Mouse (Mus musculus) adrenal gland, adult 8-10 months (tissue): ENCODE results near the gene Atp7a. TPM values are rescaled to one million over a fixed set of nuclear protein-coding genes. Genes with fewer than 3 reads are reported as not detected.

ENCODE experiments used
- DNase-seq: peaks from one replicate; pipeline ENCODE4 v3.0.0; 2022
- total RNA-seq, 4 experiments: library from RNA; stranded (reverse); gene quantifications; 2 replicates each; pipeline ENCODE4 v1.2.4; 2022

The Atp7a gene
- total RNA-seq, 4 experiments from 2014 or later, result 38.9 to 47.4 (median 44.8) TPM

- DNase-seq, result peak; percentile 51
These were observed 144.2 kb downstream of the Atp7a start for GRCm38 (mm10) chrX:106171106-106171852.

GRCm38 (mm10) chrX:106171853-106172154, 144.7 kb downstream of the Atp7a start:
- no peak for DNase-seq

Other genes with a start within 250 kb of the Atp7a start
- 100 to 1,000 TPM; 105 to 165 (median 124) TPM for gene Atrx, start 97.9 kb upstream of the Atp7a start, total RNA-seq
- 10 to 100 TPM; 54.0 to 65.9 (median 59.2) TPM for gene Magt1, start 15.4 kb upstream of the Atp7a start, total RNA-seq
- gene Cox7b, start 11.6 kb upstream of the Atp7a start, total RNA-seq, result 100 to 1,000 TPM; 194 to 365 (median 289) TPM
- gene Tlr13, start 115.9 kb downstream of the Atp7a start, total RNA-seq, result 1 to 10 TPM; 3.0 to 7.0 (median 5.0) TPM
- 100 to 1,000 TPM; 247 to 334 (median 294) TPM for gene Pgk1, start 159.8 kb downstream of the Atp7a start, total RNA-seq
- 10 to 100 TPM; 19.6 to 28.2 (median 20.1) TPM for gene Taf9b, start 193.9 kb downstream of the Atp7a start, total RNA-seq
- not detected for gene Fnd3c2, start 228.1 kb downstream of the Atp7a start, total RNA-seq